In the genomic region with DNA sequence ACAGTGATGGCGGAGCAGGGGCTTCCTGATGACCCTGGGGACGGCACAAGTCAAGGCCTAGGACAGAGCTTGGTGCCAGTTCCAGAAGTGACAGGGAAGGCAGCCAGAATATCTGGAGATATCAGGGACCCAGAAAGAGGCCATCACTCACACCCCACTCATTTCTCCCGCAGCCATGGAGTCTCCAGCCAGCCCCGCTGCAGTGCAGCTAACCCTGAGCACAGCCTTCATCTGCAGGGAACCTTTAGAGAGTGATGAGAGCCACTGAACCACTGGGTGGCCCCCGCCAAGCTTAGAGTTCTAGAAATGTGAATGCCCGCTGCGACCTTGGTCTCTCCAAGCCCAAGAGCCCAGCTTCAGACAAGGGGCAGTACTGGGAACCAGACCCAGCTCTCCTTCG, we compare ENCODE assay signal across 16 mouse cellular contexts. TPM values are rescaled to one million over a fixed set of nuclear protein-coding genes. Genes with fewer than 3 reads are reported as not detected.
DNase-seq lines count a peak whose midpoint lies in the region; ATAC-seq and TF ChIP-seq lines count a peak whose summit lies in the region.
"Had no signal": no experiment of that assay in that cellular context is flagged by ENCODE, and none has a peak within 500 bp of the region (broad histone marks: within the 10 kb centered on the region; RNA-seq: fewer than 3 reads in every experiment).

No protein-coding gene starts in this region.

- peak overlapping the region; percentile 50 for H3K27ac ChIP-seq in heart, embryonic 10.5 days
- peak overlapping the region; percentile 28 for H3K27ac ChIP-seq in kidney, adult 2 months (ENCODE audit: insufficient read depth, low read depth, low read length)
- H3K27ac ChIP-seq in midbrain, embryonic 14.5 days (replicated peaks; ENCODE audit: low read depth, low read length) = 0 out of 2 replicates have a peak overlapping the region, but pooled peaks have one; percentile 8
- H3K27ac ChIP-seq in midbrain, embryonic 16.5 days (ENCODE audit: low read length) = no peak overlapping the region
- H3K27ac ChIP-seq: embryonic facial prominence, embryonic 12.5 days; hindbrain, embryonic 15.5 days; limb, embryonic 13.5 days had no signal

- no peak overlapping the region for H3K4me2 ChIP-seq in midbrain, embryonic 14.5 days (ENCODE audit: low read length)
- H3K4me2 ChIP-seq in midbrain, embryonic 16.5 days (ENCODE audit: low read length) = no peak overlapping the region
- H3K4me2 ChIP-seq: embryonic facial prominence, embryonic 12.5 days; forebrain, embryonic 12.5 days; hindbrain, embryonic 15.5 days; limb, embryonic 13.5 days had no signal

- peaks cover 97% of the 10 kb centered on the region for H3K4me1 ChIP-seq in heart, embryonic 10.5 days
- H3K4me1 ChIP-seq in kidney, adult 2 months (ENCODE audit: control insufficient read depth, insufficient read depth, low read length) = peaks cover 75% of the 10 kb centered on the region
- peaks cover 51% of the 10 kb centered on the region for H3K4me1 ChIP-seq in midbrain, embryonic 14.5 days (ENCODE audit: control insufficient read depth, insufficient read depth, low read length)
- peaks cover 34% of the 10 kb centered on the region for H3K4me1 ChIP-seq in midbrain, embryonic 16.5 days (ENCODE audit: control insufficient read depth, insufficient read depth, low read length)

- 88% methylated on average over 8 of the region's 8 CpGs for WGBS in heart, embryonic 10.5 days
- 84% methylated on average over 8 of the region's 8 CpGs for WGBS in kidney, adult 2 months
- 98% methylated on average over 8 of the region's 8 CpGs for WGBS in midbrain, embryonic 14.5 days
- WGBS in midbrain, embryonic 16.5 days = 96% methylated on average over 8 of the region's 8 CpGs

- no peak overlapping the region for H3K9ac ChIP-seq in midbrain, embryonic 14.5 days (replicated peaks; ENCODE audit: low read length)
- H3K9ac ChIP-seq in midbrain, embryonic 16.5 days (ENCODE audit: low read depth, low read length) = no peak overlapping the region
- H3K9ac ChIP-seq: embryonic facial prominence, embryonic 12.5 days; forebrain, embryonic 12.5 days; hindbrain, embryonic 15.5 days; limb, embryonic 13.5 days had no signal

- no peaks in the 10 kb centered on the region for H3K27me3 ChIP-seq in heart, embryonic 10.5 days (ENCODE audit: insufficient read depth, poor library complexity, severe bottlenecking)
- H3K27me3 ChIP-seq in kidney, adult 2 months (replicated peaks; ENCODE audit: control insufficient read depth, insufficient read depth, low read length) = no peaks in the 10 kb centered on the region
- H3K27me3 ChIP-seq in midbrain, embryonic 14.5 days (ENCODE audit: control insufficient read depth, insufficient read depth, low read length) = no peaks in the 10 kb centered on the region
- no peaks in the 10 kb centered on the region for H3K27me3 ChIP-seq in midbrain, embryonic 16.5 days (ENCODE audit: control insufficient read depth, insufficient read depth, low read depth, low read length)
- H3K27me3 ChIP-seq: embryonic facial prominence, embryonic 12.5 days; forebrain, embryonic 12.5 days; hindbrain, embryonic 15.5 days; limb, embryonic 13.5 days had no signal

- no peak for TF ChIP-seq POLR2A in kidney, adult 2 months (IDR thresholded peaks at IDR 0.05; ENCODE audit: low read depth, low read length)

- H3K36me3 ChIP-seq in heart, embryonic 10.5 days = no peaks in the 10 kb centered on the region
- no peaks in the 10 kb centered on the region for H3K36me3 ChIP-seq in kidney, adult 2 months (ENCODE audit: control insufficient read depth, insufficient read depth, low read length)
- H3K36me3 ChIP-seq in midbrain, embryonic 14.5 days (ENCODE audit: control insufficient read depth, insufficient read depth, low read length) = no peaks in the 10 kb centered on the region
- H3K36me3 ChIP-seq in midbrain, embryonic 16.5 days (ENCODE audit: control insufficient read depth, insufficient read depth, low read length) = no peaks in the 10 kb centered on the region
- H3K36me3 ChIP-seq: embryonic facial prominence, embryonic 12.5 days; hindbrain, embryonic 15.5 days; limb, embryonic 13.5 days had no signal

- H3K9me3 ChIP-seq in heart, embryonic 10.5 days = no peaks in the 10 kb centered on the region
- H3K9me3 ChIP-seq in midbrain, embryonic 14.5 days (ENCODE audit: control insufficient read depth, low read length) = no peaks in the 10 kb centered on the region
- no peaks in the 10 kb centered on the region for H3K9me3 ChIP-seq in midbrain, embryonic 16.5 days (replicated peaks; ENCODE audit: control insufficient read depth, low read length, poor library complexity, severe bottlenecking)
- H3K9me3 ChIP-seq: embryonic facial prominence, embryonic 12.5 days; forebrain, embryonic 12.5 days; hindbrain, embryonic 15.5 days; limb, embryonic 13.5 days had no signal

- no peak overlapping the region for H3K4me3 ChIP-seq in heart, embryonic 10.5 days
- no peak overlapping the region for H3K4me3 ChIP-seq in kidney, adult 2 months (ENCODE audit: insufficient read depth, low read depth, low read length)
- H3K4me3 ChIP-seq in midbrain, embryonic 14.5 days (replicated peaks; ENCODE audit: low read depth, low read length) = no peak overlapping the region
- H3K4me3 ChIP-seq in midbrain, embryonic 16.5 days (ENCODE audit: low read depth, low read length) = no peak overlapping the region
- H3K4me3 ChIP-seq: embryonic facial prominence, embryonic 12.5 days; forebrain, embryonic 12.5 days; hindbrain, embryonic 15.5 days; limb, embryonic 13.5 days had no signal

- no peak for DNase-seq in heart, embryonic 10.5 days (ENCODE audit: low spot score)
- no peak for DNase-seq in heart, postnatal 4 days
- DNase-seq in kidney, adult 2 months = no peak
- DNase-seq in kidney, adult 18-20 months = no peak
- no peak for DNase-seq in midbrain, embryonic 14.5 days
- DNase-seq in cerebellum, postnatal 25 days = no peak
- no peak for DNase-seq in ovary, postnatal 36 days (ENCODE audit: low spot score)
- DNase-seq: cerebellum, postnatal 36 days; layer of hippocampus, postnatal 36 days; thymus, postnatal 4 days had no signal

- no peak for ATAC-seq in midbrain, embryonic 14.5 days (ENCODE audit: low FRiP score, low TSS enrichment)
- no peak for ATAC-seq in midbrain, embryonic 16.5 days

- TF ChIP-seq CTCF in kidney, adult 2 months (conservative IDR thresholded peaks at IDR 0.05; ENCODE audit: insufficient read depth, insufficient read length, low read depth, low read length) = no peak

RNA-seq across cellular contexts. Expression of gene Ccdc85c, which starts 26.2 kb away (rescaled TPM):
- 5.7 and 6.7 TPM in 2 replicates for polyA plus RNA-seq in heart, embryonic 10.5 days (2016; fragmentation: Nextera tagmentation; extraction: Ambion mirVana)
- total RNA-seq in heart, postnatal 4 days (2021) = 10 to 100 TPM; 35.2 to 37.2 TPM
- polyA plus RNA-seq in kidney, adult 2 months (2012; rRNA removed) = 15.7 and 19.4 TPM in 2 replicates
- 20.9 and 22.3 TPM in 2 replicates for polyA plus RNA-seq in midbrain, embryonic 14.5 days (2014; fragmentation: Nextera tagmentation; extraction: Ambion mirVana)
- polyA plus RNA-seq in midbrain, embryonic 16.5 days (2015; fragmentation: Nextera tagmentation; extraction: Ambion mirVana) = 13.2 and 13.5 TPM in 2 replicates

RNA-seq across cellular contexts. Expression of gene Hhipl1, which starts 57.1 kb away (rescaled TPM):
- 0.28 and 0.64 TPM in 2 replicates for polyA plus RNA-seq in heart, embryonic 10.5 days (2016; fragmentation: Nextera tagmentation; extraction: Ambion mirVana)
- total RNA-seq in heart, postnatal 4 days (2021) = 1 to 10 TPM; 2.5 to 2.8 TPM
- polyA plus RNA-seq in kidney, adult 2 months (2012; rRNA removed) = 0.31 and 0.42 TPM in 2 replicates
- 1.3 and 1.6 TPM in 2 replicates for polyA plus RNA-seq in midbrain, embryonic 14.5 days (2014; fragmentation: Nextera tagmentation; extraction: Ambion mirVana)
- polyA plus RNA-seq in midbrain, embryonic 16.5 days (2015; fragmentation: Nextera tagmentation; extraction: Ambion mirVana) = 2.7 and 2.9 TPM in 2 replicates
- total RNA-seq: megakaryocyte, adult 5-6 weeks had no signal
